Mouse (Mus musculus) olfactory bulb, adult 2 months (tissue): ENCODE measurements around the gene Slc4a10.

Experiments used
- CTCF ChIP-seq: fragments of 200-500 bp; IDR thresholded peaks from 2 replicates; pipeline ENCODE4 v1.5.1; 2012; ENCODE audit warnings: low read depth, mild to moderate bottlenecking, low read length, moderate library complexity; ENCODE audit not compliant: insufficient read depth
- POLR2A ChIP-seq: fragments of 200-500 bp; IDR thresholded peaks from 2 replicates; pipeline ENCODE4 v1.6.1; 2012; ENCODE audit warnings: mild to moderate bottlenecking, low read depth, low read length, moderate library complexity; ENCODE audit not compliant: insufficient read depth

GRCm38 (mm10) chr2:62210109-62210508, 163.8 kb downstream of the Slc4a10 start:
- no peak for TF ChIP-seq CTCF
- no peak for TF ChIP-seq POLR2A
